Mouse (Mus musculus): ENCODE results near the gene Gm48552.

Gm48552 gene

GRCm38 (mm10) chr10:81433541-81434289, 44.9 kb downstream of the Gm48552 start:
- DNase-seq: peak; percentile 80

GRCm38 (mm10) chr10:81434361-81435263, 45.8 kb downstream of the Gm48552 start:
- DNase-seq: peak; percentile 68

GRCm38 (mm10) chr10:81435436-81435835, 46.6 kb downstream of the Gm48552 start:
- peak; percentile 90 for DNase-seq

Measured in cerebellum, adult 9-11 months (tissue).